Mouse (Mus musculus) lung, adult 2 months (tissue): ENCODE data around the gene Ttc23l.

ENCODE experiments used
- CTCF ChIP-seq: fragments of 200-500 bp; IDR thresholded peaks from 2 replicates; pipeline ENCODE4 v1.5.1; 2011; ENCODE audit warnings: mild to moderate bottlenecking, low read length, control low read depth; ENCODE audit not compliant: insufficient read depth
- POLR2A ChIP-seq: fragments of 200-500 bp; IDR thresholded peaks from 2 replicates; pipeline ENCODE4 v1.6.1; 2011; ENCODE audit warnings: low read depth, mild to moderate bottlenecking, control low read depth, low read length, borderline replicate concordance; ENCODE audit errors: extremely low read depth

DNA sequence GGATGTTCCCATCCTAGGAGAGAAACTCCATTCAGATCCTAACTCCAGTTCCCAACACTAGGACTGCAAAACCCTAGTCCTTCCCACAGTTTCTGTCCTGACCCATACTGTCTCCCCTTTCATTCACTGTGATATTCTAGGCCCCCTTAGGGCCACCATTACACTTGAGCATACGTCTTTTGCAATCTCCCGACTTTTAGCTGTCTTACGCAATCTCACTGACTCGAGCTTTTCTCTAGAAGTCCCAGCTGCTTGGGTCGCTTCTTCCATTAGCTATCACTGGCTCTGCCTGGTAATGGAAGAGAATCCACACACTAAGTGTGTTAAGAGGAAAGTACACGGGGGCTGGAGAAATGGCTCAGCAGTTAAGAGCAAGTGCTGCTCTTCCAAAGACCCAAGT, 34.6 kb upstream of the Ttc23l start:
- TF ChIP-seq POLR2A (no peak), CTCF (no peak)
